Mouse (Mus musculus): ENCODE measurements at regions not wholly inside any gene's neighbourhood (a gene's known extent, or its start where the extent isn't known, plus 50 kb on each side); places are given as distances from the start of the nearest gene placed in this dataset.

DNA sequence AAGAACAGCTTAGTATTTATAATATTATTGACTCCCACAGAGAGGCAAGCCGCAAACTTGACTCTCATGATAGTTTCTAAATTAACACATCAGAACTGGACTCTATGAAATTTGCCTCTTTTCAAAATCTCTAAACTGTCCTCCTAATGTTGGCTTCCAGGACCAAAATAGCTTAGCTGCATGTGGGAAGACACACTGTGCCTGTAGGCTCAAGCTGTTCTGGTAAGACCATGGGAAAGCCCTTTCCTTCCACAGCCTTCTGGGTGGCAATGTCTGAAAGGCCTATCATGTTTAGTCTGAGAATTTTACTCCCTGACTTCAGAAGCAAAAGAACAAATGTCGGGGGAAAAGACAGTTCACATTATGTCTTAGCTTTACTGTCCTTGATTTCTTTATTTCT, 203.1 kb upstream of the Slc8a1 start:
- no peak for ATAC-seq (ENCODE audit: low FRiP score, low TSS enrichment)
- no peak overlapping the region for H3K4me3 ChIP-seq (ENCODE audit: low read length)

DNA sequence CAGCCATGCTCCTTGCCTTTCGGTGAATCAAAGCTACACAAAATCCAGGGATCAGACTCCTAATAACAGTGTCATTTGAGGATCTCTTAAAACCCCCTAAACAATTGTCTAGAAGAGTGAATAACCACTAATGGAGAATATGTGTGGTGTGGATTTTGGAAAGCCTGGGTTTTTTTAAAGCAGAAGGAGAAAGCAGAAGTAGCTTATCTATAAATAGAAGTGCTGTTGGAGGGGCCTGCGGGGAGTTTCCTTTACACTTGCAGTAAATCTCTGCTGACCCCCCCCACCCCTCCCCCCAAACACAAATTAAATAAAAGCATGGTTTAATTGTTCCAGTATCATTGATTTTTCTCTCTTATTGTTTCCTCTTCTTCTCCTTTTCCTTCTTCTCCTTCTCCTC, 192.6 kb upstream of the Slc8a1 start:
- H3K36me3 ChIP-seq (ENCODE audit: control insufficient read depth, insufficient read depth, low read length): no peaks in the 10 kb centered on the region
- H3K4me2 ChIP-seq (replicated peaks; ENCODE audit: low read depth, low read length): no peak overlapping the region
- no peak overlapping the region for H3K9ac ChIP-seq (ENCODE audit: low read depth, low read length)
- WGBS: 86% methylated on average over 2 of the region's 2 CpGs
- H3K27me3 ChIP-seq (ENCODE audit: control insufficient read depth, insufficient read depth, low read length): no peaks in the 10 kb centered on the region
- no peaks in the 10 kb centered on the region for H3K9me3 ChIP-seq (ENCODE audit: control insufficient read depth, low read length)
- H3K4me1 ChIP-seq (ENCODE audit: control insufficient read depth, insufficient read depth, low read length): no peaks in the 10 kb centered on the region
- no peak overlapping the region for H3K4me3 ChIP-seq (ENCODE audit: low read length)
- ATAC-seq (ENCODE audit: low FRiP score, low TSS enrichment): no peak
- no peak overlapping the region for H3K27ac ChIP-seq (ENCODE audit: low read depth, low read length)

More for the DNA sequence above, 203.1 kb upstream of the Slc8a1 start:
- no peaks in the 10 kb centered on the region for H3K36me3 ChIP-seq (ENCODE audit: control insufficient read depth, insufficient read depth, low read length)
- H3K27ac ChIP-seq (ENCODE audit: low read depth, low read length): no peak overlapping the region
- no peaks in the 10 kb centered on the region for H3K9me3 ChIP-seq (ENCODE audit: control insufficient read depth, low read length)
- H3K4me2 ChIP-seq (replicated peaks; ENCODE audit: low read depth, low read length): no peak overlapping the region
- WGBS: 93% methylated on average over 2 of the region's 2 CpGs
- no peaks in the 10 kb centered on the region for H3K27me3 ChIP-seq (ENCODE audit: control insufficient read depth, insufficient read depth, low read length)
- H3K9ac ChIP-seq (ENCODE audit: low read depth, low read length): no peak overlapping the region
- no peaks in the 10 kb centered on the region for H3K4me1 ChIP-seq (ENCODE audit: control insufficient read depth, insufficient read depth, low read length)

DNA sequence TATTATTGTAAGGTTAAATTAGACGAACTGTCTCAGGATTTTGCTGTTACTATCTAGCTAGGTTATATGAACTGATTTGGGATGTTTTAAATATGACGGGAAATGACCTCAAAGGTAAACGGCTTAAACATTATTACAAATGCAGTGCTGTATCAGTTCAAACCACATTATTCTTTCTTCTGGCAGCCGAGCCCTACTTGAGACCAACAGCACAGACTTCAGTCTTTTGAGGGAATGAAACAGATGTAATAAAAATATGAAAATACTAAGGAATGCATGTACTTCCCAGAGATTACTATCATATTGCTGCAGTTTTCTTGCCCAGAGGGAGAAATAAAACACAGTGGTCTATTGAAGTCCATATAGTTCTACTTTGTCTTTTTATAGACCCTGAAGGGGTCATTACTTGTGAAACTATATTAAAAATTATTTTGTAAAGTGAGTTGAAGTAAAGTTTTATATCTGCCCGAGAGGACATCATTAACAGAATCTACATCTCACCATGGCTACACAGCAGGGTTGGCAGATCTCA, 168.4 kb upstream of the Slc8a1 start:
- H3K4me1 ChIP-seq (ENCODE audit: control insufficient read depth, insufficient read depth, low read length): 0 out of 2 replicates have a peak, but pooled peaks cover 2% of the 10 kb centered on the region
- 82% methylated on average over 5 of the region's 5 CpGs for WGBS
- no peak overlapping the region for H3K27ac ChIP-seq (ENCODE audit: low read depth, low read length)
- no peak overlapping the region for H3K4me2 ChIP-seq (replicated peaks; ENCODE audit: low read depth, low read length)
- no peaks in the 10 kb centered on the region for H3K9me3 ChIP-seq (ENCODE audit: control insufficient read depth, low read length)
- H3K9ac ChIP-seq (ENCODE audit: low read depth, low read length): no peak overlapping the region
- no peak for ATAC-seq (ENCODE audit: low FRiP score, low TSS enrichment)
- H3K4me3 ChIP-seq (ENCODE audit: low read length): no peak overlapping the region
- H3K27me3 ChIP-seq (ENCODE audit: control insufficient read depth, insufficient read depth, low read length): no peaks in the 10 kb centered on the region
- no peaks in the 10 kb centered on the region for H3K36me3 ChIP-seq (ENCODE audit: control insufficient read depth, insufficient read depth, low read length)

DNA sequence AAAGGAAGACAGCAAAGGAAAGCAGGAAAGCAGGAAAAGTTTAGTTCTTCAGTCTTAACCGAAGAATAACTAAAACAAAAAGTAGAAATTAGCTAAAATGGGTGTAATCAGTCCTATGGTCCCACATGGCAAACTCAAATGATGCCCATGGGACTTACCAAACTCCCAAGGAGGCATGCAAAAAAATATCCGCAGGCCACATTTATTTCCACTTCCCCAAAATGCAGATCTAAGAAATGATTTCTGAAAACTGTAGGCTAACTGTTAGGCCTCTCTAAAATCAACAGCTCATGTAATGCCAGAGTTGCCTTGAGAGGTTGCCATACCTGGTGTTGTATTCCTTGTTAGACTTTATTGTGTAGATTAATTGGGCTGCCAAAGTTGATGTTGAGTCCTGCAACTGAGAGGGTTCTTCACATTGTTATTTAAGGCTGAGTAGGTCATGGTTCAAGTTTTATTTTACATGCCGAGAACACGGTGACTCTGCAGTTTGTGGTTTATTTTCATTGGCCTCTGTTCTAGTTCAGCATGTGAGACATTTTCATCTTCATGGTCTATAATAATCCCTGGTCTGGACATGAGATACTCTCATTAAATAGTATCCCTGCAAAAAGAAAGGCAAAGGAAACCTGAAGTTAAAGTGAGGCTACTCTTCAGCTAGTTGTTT, 164.0 kb upstream of the Slc8a1 start:
- 50% methylated on average over 4 of the region's 4 CpGs for WGBS
- H3K9ac ChIP-seq (ENCODE audit: low read depth, low read length): no peak overlapping the region
- no peak overlapping the region for H3K4me2 ChIP-seq (replicated peaks; ENCODE audit: low read depth, low read length)
- H3K4me1 ChIP-seq (ENCODE audit: control insufficient read depth, insufficient read depth, low read length): 0 out of 2 replicates have a peak, but pooled peaks cover 2% of the 10 kb centered on the region
- ATAC-seq (ENCODE audit: low FRiP score, low TSS enrichment): 0 out of 2 replicates have a peak, but pooled peaks have one; percentile 24
- H3K4me3 ChIP-seq (ENCODE audit: low read length): no peak overlapping the region
- no peaks in the 10 kb centered on the region for H3K27me3 ChIP-seq (ENCODE audit: control insufficient read depth, insufficient read depth, low read length)
- no peak overlapping the region for H3K27ac ChIP-seq (ENCODE audit: low read depth, low read length)
- peaks cover 3% of the 10 kb centered on the region; the same call in 1 of the 2 replicates for H3K9me3 ChIP-seq (ENCODE audit: control insufficient read depth, low read length)
- no peaks in the 10 kb centered on the region for H3K36me3 ChIP-seq (ENCODE audit: control insufficient read depth, insufficient read depth, low read length)

DNA sequence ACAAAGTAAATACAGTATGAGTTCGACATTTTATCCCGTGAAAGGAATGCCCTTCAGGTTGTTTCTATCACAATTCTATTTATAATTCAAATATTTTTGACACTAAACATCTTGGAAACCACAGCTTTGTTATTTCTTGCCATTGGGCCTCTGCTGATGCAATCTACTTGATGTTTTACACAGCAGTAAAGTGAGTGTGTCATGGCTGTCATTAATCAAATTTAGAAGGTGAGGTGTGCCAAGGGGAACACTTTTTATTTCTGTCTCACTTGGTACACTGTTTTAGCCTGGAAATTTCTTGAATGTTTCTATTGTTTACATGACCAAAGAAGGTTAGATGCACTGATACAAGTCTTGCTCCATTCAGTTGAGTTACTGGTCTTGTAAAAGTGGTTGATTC, 160.8 kb upstream of the Slc8a1 start:
- WGBS: 51% methylated on average over 2 of the region's 2 CpGs
- Histone ChIP-seq H3K4me2 (replicated peaks; ENCODE audit: low read depth, low read length) (no peak overlapping the region), H3K9ac (ENCODE audit: low read depth, low read length) (no peak overlapping the region), H3K27ac (ENCODE audit: low read depth, low read length) (no peak overlapping the region), H3K27me3 (ENCODE audit: control insufficient read depth, insufficient read depth, low read length) (no peaks in the 10 kb centered on the region), H3K4me1 (ENCODE audit: control insufficient read depth, insufficient read depth, low read length) (0 out of 2 replicates have a peak, but pooled peaks cover 2% of the 10 kb centered on the region), H3K4me3 (ENCODE audit: low read length) (no peak overlapping the region), H3K9me3 (ENCODE audit: control insufficient read depth, low read length) (peaks cover 3% of the 10 kb centered on the region; the same call in 1 of the 2 replicates), H3K36me3 (ENCODE audit: control insufficient read depth, insufficient read depth, low read length) (no peaks in the 10 kb centered on the region)
- ATAC-seq (ENCODE audit: low FRiP score, low TSS enrichment): no peak

DNA sequence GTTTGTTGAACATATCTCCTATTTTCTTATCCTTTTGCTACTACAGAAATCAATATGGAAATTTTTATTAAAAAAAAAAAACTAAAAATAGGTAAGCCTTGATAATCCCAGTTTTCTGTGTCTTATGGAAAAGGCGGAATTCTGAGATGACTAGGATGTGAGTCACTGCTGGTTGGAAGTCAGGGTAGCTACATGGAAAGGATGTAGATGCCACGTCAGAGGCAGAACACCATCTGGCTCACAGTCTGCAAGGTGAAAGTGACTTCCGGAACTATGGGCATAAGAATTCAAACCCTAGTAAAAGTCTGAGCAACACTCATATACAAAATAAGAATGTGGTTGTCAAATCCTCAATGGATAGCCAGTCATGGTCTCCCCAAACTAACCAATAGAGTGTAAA, 140.0 kb upstream of the Slc8a1 start:
- no peak for ATAC-seq (ENCODE audit: low FRiP score, low TSS enrichment)
- WGBS: 92% methylated on average over 3 of the region's 3 CpGs

DNA sequence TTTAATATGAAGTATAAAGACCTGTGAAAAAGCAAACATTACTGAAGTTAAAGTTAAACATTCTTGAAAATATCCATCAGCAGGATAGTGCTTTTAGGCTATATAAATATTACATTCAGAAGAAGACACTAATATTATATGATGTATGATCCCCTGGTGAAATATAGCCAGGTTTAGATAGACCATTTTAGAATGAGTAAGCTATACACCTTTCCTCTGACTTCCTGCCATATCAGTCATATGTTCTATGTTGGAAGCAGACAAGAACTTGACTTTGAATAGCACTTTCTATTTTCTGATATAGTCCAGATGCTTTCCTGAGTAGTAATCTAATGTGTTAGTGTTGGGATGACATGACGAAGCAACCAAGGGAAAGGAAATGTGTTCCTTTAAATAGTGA, 128.5 kb upstream of the Slc8a1 start:
- ATAC-seq (ENCODE audit: low FRiP score, low TSS enrichment): no peak
- no peaks in the 10 kb centered on the region for H3K27me3 ChIP-seq (ENCODE audit: control insufficient read depth, insufficient read depth, low read length)

More for the DNA sequence above, 140.0 kb upstream of the Slc8a1 start:
- no peak overlapping the region for H3K4me3 ChIP-seq (ENCODE audit: low read length)
- H3K4me1 ChIP-seq (ENCODE audit: control insufficient read depth, insufficient read depth, low read length): no peaks in the 10 kb centered on the region
- no peak overlapping the region for H3K9ac ChIP-seq (ENCODE audit: low read depth, low read length)
- H3K9me3 ChIP-seq (ENCODE audit: control insufficient read depth, low read length): no peaks in the 10 kb centered on the region
- no peak overlapping the region for H3K4me2 ChIP-seq (replicated peaks; ENCODE audit: low read depth, low read length)
- no peak overlapping the region for H3K27ac ChIP-seq (ENCODE audit: low read depth, low read length)
- H3K27me3 ChIP-seq (ENCODE audit: control insufficient read depth, insufficient read depth, low read length): no peaks in the 10 kb centered on the region
- H3K36me3 ChIP-seq (ENCODE audit: control insufficient read depth, insufficient read depth, low read length): no peaks in the 10 kb centered on the region

DNA sequence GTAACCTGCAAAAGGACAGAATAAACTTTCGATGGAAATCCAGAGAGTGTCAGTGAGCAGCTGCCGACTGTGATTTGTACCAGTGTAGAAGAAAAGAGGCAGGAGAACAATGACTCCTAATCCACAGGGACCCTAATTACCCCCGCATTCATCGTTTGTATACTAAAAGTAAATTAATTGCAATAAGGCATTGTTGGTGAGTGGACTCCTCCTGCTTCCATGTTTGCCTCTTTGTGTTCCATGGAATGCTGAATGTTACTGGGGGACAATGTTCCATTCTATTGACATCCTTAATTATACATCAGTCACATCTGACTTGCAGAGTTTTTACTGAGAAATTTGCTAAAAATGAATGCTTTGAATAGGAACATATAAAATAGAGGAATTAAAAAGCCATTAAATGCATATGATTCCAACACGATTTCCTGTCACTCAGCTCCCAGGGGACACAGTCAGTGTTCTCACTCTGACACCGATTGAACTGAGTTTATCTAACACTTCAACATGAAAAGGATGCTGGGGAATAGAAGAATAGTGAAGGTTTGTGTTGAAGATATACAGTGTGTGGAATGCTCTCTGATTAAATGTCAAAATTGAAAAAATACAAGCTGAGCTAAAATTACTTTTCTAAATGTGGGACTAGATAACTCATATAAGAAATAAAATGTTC, 111.3 kb upstream of the Slc8a1 start:
- no peaks in the 10 kb centered on the region for H3K4me1 ChIP-seq (ENCODE audit: control insufficient read depth, insufficient read depth, low read length)
- H3K36me3 ChIP-seq (ENCODE audit: control insufficient read depth, insufficient read depth, low read length): no peaks in the 10 kb centered on the region
- 70% methylated on average over 6 of the region's 6 CpGs for WGBS
- no peak overlapping the region for H3K4me2 ChIP-seq (replicated peaks; ENCODE audit: low read depth, low read length)
- no peak overlapping the region for H3K4me3 ChIP-seq (ENCODE audit: low read length)
- H3K9ac ChIP-seq (ENCODE audit: low read depth, low read length): no peak overlapping the region
- H3K9me3 ChIP-seq (ENCODE audit: control insufficient read depth, low read length): no peaks in the 10 kb centered on the region
- H3K27ac ChIP-seq (ENCODE audit: low read depth, low read length): no peak overlapping the region
- H3K27me3 ChIP-seq (ENCODE audit: control insufficient read depth, insufficient read depth, low read length): no peaks in the 10 kb centered on the region
- no peak for ATAC-seq (ENCODE audit: low FRiP score, low TSS enrichment)

More for the DNA sequence above, 128.5 kb upstream of the Slc8a1 start:
- Histone ChIP-seq H3K27ac (ENCODE audit: low read depth, low read length) (no peak overlapping the region), H3K4me1 (ENCODE audit: control insufficient read depth, insufficient read depth, low read length) (no peaks in the 10 kb centered on the region), H3K4me3 (ENCODE audit: low read length) (no peak overlapping the region), H3K9ac (ENCODE audit: low read depth, low read length) (no peak overlapping the region), H3K9me3 (ENCODE audit: control insufficient read depth, low read length) (no peaks in the 10 kb centered on the region), H3K4me2 (replicated peaks; ENCODE audit: low read depth, low read length) (no peak overlapping the region), H3K36me3 (ENCODE audit: control insufficient read depth, insufficient read depth, low read length) (no peaks in the 10 kb centered on the region)
- 79% methylated on average over 1 of the region's 1 CpGs for WGBS

DNA sequence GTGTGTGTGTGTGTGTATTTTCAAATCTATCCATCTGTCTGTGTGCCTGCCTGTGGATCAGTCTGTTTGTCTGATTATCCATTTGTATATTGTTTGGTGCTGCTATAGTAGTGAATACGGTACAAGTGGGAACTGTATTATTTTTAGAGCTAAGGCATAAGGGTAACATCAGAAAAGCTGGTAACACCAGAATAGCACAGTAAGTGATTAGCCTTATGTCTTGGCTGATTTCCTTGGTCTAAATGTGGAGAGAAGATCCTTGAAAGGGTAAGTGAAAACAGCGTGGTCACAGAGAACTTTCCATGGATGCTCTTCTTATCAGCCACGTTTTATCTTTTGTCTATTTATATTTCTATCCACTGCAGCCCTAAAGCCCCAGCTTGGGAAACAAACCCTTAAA, 105.6 kb upstream of the Slc8a1 start:
- H3K4me1 ChIP-seq (ENCODE audit: control insufficient read depth, insufficient read depth, low read length): no peaks in the 10 kb centered on the region
- H3K27ac ChIP-seq (ENCODE audit: low read depth, low read length): no peak overlapping the region
- no peaks in the 10 kb centered on the region for H3K9me3 ChIP-seq (ENCODE audit: control insufficient read depth, low read length)
- no peaks in the 10 kb centered on the region for H3K27me3 ChIP-seq (ENCODE audit: control insufficient read depth, insufficient read depth, low read length)
- 83% methylated on average over 3 of the region's 3 CpGs for WGBS
- no peak for ATAC-seq (ENCODE audit: low FRiP score, low TSS enrichment)
- H3K4me3 ChIP-seq (ENCODE audit: low read length): no peak overlapping the region
- H3K9ac ChIP-seq (ENCODE audit: low read depth, low read length): no peak overlapping the region
- H3K4me2 ChIP-seq (replicated peaks; ENCODE audit: low read depth, low read length): no peak overlapping the region
- H3K36me3 ChIP-seq (ENCODE audit: control insufficient read depth, insufficient read depth, low read length): no peaks in the 10 kb centered on the region
